Mouse (Mus musculus): ENCODE results near the gene Ccdc86. TPM values are rescaled to one million over a fixed set of nuclear protein-coding genes. Genes with fewer than 3 reads are reported as not detected.

Ccdc86 gene
- polyA plus RNA-seq, 1 experiment: 31.3 TPM

DNA sequence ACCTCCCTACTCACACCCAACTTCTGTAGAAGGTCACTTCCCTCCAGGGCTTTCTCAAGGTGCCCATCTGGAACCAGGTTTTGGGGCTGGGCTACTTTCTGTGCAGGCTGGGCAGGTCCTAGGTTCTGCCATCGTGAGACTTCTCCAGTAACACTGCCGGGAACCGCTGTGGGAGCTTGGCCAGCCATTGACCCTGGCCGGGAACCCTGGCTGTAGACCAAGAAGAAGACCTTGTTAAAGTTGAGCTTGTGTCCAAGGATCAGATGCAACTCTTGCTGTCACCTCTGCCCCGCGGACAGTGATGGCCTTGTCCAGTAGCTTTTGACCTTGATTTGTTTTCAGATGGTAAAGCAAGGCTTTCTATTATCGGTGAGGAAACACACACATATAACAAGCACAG, 19.5 kb upstream of the Ccdc86 start:
- H3ac ChIP-seq (ENCODE audit: control insufficient read depth, insufficient read length, low read depth): no peak overlapping the region
- H3K27me3 ChIP-seq (ENCODE audit: control insufficient read depth, insufficient read depth, insufficient read length): peaks cover 51% of the 10 kb centered on the region
- no peaks in the 10 kb centered on the region for H3K79me2 ChIP-seq (ENCODE audit: control insufficient read depth, insufficient read depth)
- no peak overlapping the region for H3K4me3 ChIP-seq (ENCODE audit: insufficient read depth, poor library complexity, severe bottlenecking)
- H3K79me3 ChIP-seq (ENCODE audit: low read depth): no peaks in the 10 kb centered on the region
- TF ChIP-seq FOSL1 (IDR thresholded peaks at IDR 0.05; ENCODE audit: insufficient read depth, low read length, poor library complexity, severe bottlenecking) (no peak), MYOG (IDR thresholded peaks at IDR 0.05; ENCODE audit: control insufficient read depth, extremely low read depth, insufficient read length) (no peak), USF1 (IDR thresholded peaks at IDR 0.05; ENCODE audit: low read depth) (no peak), MYOD1 (IDR thresholded peaks at IDR 0.05; ENCODE audit: control insufficient read depth, insufficient read length, low read depth) (no peak), CTCF (IDR thresholded peaks at IDR 0.05; ENCODE audit: control insufficient read depth, insufficient read depth, insufficient read length) (no peak), CEBPB (IDR thresholded peaks at IDR 0.05; ENCODE audit: low read depth) (no peak), MAX (IDR thresholded peaks at IDR 0.05) (no peak)
- H3K36me3 ChIP-seq (ENCODE audit: control insufficient read depth, insufficient read depth): no peaks in the 10 kb centered on the region

DNA sequence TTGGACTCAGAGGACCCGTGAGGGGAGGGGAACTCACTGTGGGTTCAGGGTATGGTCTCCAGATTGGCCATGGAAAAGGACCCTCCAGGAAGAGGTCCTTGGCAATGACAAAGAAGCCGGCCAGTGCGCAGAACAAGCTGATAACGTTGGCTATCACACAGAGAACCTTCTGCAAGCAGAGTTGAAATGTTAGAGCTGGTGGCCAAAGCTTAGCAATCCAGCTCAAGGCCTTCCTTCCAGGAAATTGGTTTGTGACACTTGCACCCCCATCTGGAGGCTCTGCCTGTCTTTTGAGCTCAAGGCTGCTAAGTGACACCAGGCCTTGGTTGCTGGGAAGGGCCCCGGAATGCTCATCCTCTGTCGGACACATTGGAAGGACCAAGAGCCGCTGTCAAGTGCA, 16.7 kb upstream of the Ccdc86 start:
- Histone ChIP-seq H3ac (ENCODE audit: control insufficient read depth, insufficient read length, low read depth) (no peak overlapping the region), H3K27me3 (ENCODE audit: control insufficient read depth, insufficient read depth, insufficient read length) (peaks cover 77% of the 10 kb centered on the region), H3K4me3 (ENCODE audit: insufficient read depth, poor library complexity, severe bottlenecking) (no peak overlapping the region), H3K36me3 (ENCODE audit: control insufficient read depth, insufficient read depth) (no peaks in the 10 kb centered on the region), H3K79me3 (ENCODE audit: low read depth) (no peaks in the 10 kb centered on the region), H3K79me2 (ENCODE audit: control insufficient read depth, insufficient read depth) (no peaks in the 10 kb centered on the region)
- TF ChIP-seq CEBPB (IDR thresholded peaks at IDR 0.05; ENCODE audit: low read depth): no peak
- no peak for TF ChIP-seq MYOD1 (IDR thresholded peaks at IDR 0.05; ENCODE audit: control insufficient read depth, insufficient read length, low read depth)
- no peak for TF ChIP-seq FOSL1 (IDR thresholded peaks at IDR 0.05; ENCODE audit: insufficient read depth, low read length, poor library complexity, severe bottlenecking)
- no peak for TF ChIP-seq CTCF (IDR thresholded peaks at IDR 0.05; ENCODE audit: control insufficient read depth, insufficient read depth, insufficient read length)
- no peak for TF ChIP-seq USF1 (IDR thresholded peaks at IDR 0.05; ENCODE audit: low read depth)
- TF ChIP-seq MYOG (IDR thresholded peaks at IDR 0.05; ENCODE audit: control insufficient read depth, extremely low read depth, insufficient read length): no peak
- no peak for TF ChIP-seq MAX (IDR thresholded peaks at IDR 0.05)

DNA sequence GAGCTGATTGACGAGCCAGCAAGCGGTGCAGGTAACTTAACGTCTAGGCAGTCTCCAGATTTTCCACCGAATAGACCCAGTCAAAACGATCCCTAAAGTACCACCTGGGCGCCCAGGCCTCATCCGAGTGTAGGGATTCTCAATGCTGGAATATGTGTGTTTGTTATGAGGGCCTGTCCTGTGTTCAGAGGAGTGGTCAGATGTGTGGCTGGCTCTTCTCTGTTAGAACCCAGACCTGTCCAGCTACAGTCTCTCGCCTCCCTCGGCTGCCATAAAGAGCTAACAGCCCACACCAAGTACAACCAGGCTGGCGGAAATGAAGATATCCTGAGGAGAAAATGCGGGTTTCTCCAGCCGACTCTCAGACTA, 10.9 kb upstream of the Ccdc86 start:
- H3K79me3 ChIP-seq (ENCODE audit: low read depth): no peaks in the 10 kb centered on the region
- H3K27me3 ChIP-seq (ENCODE audit: control insufficient read depth, insufficient read depth, insufficient read length): peaks cover 40% of the 10 kb centered on the region
- H3K79me2 ChIP-seq (ENCODE audit: control insufficient read depth, insufficient read depth): no peaks in the 10 kb centered on the region
- TF ChIP-seq CTCF (IDR thresholded peaks at IDR 0.05; ENCODE audit: control insufficient read depth, insufficient read depth, insufficient read length) (no peak), MAX (IDR thresholded peaks at IDR 0.05) (no peak), FOSL1 (IDR thresholded peaks at IDR 0.05; ENCODE audit: insufficient read depth, low read length, poor library complexity, severe bottlenecking) (no peak), USF1 (IDR thresholded peaks at IDR 0.05; ENCODE audit: low read depth) (no peak), MYOD1 (IDR thresholded peaks at IDR 0.05; ENCODE audit: control insufficient read depth, insufficient read length, low read depth) (no peak), CEBPB (IDR thresholded peaks at IDR 0.05; ENCODE audit: low read depth) (no peak), MYOG (IDR thresholded peaks at IDR 0.05; ENCODE audit: control insufficient read depth, extremely low read depth, insufficient read length) (no peak)
- H3ac ChIP-seq (ENCODE audit: control insufficient read depth, insufficient read length, low read depth): no peak overlapping the region
- no peak overlapping the region for H3K4me3 ChIP-seq (ENCODE audit: insufficient read depth, poor library complexity, severe bottlenecking)
- no peaks in the 10 kb centered on the region for H3K36me3 ChIP-seq (ENCODE audit: control insufficient read depth, insufficient read depth)

DNA sequence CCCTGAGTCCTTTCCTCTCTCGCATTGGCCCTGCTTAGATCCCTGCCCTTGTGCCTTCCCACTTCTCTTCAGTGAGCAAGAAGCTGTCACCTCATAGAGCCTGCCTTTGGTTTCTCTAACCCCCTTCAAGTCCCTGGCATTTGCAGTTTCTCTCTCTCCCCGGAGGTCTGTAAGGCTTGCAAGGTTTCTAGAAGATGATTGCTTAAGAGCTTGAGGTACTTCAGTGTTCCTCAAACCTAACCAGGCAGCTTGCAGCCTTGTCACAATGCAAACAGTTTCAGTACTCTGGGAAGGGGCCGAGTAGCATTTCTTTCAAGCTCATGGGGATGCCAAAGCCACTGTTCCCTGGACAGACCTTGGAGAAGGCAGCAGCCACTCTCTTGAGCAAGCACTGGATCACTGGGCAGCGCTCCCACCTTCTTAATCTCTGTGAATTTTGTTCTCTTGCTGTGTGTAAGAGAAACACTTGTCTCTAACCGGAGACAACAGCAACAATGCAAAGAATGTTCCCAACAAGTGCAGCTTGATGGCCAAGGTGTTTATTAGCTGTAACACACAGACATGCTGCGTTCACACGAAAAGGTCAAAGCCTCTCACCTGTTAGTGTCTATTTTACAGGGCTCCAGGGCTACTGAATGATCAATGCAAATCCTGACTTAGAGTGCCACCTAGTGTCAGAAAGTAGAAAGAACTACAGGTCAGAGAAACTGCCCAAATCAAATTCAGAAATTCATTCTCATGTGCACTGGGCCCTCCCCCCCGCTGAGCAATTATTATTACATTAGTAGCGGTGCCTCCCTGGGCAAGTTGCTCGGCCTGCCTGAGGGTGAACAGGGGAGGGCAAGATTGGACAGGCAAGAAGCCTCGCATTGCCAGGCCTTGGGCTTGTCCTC, 10.3 kb upstream of the Ccdc86 start:
- no peak for TF ChIP-seq CTCF (IDR thresholded peaks at IDR 0.05; ENCODE audit: control insufficient read depth, insufficient read depth, insufficient read length)
- no peak for TF ChIP-seq CEBPB (IDR thresholded peaks at IDR 0.05; ENCODE audit: low read depth)
- no peak for TF ChIP-seq USF1 (IDR thresholded peaks at IDR 0.05; ENCODE audit: low read depth)
- no peak for TF ChIP-seq MYOG (IDR thresholded peaks at IDR 0.05; ENCODE audit: control insufficient read depth, extremely low read depth, insufficient read length)
- TF ChIP-seq FOSL1 (IDR thresholded peaks at IDR 0.05; ENCODE audit: insufficient read depth, low read length, poor library complexity, severe bottlenecking): no peak
- peak; percentile 76 for TF ChIP-seq MYOD1 (IDR thresholded peaks at IDR 0.05; ENCODE audit: control insufficient read depth, insufficient read length, low read depth)
- TF ChIP-seq MAX (IDR thresholded peaks at IDR 0.05): no peak
- Histone ChIP-seq H3K4me3 (ENCODE audit: insufficient read depth, poor library complexity, severe bottlenecking) (no peak overlapping the region), H3K27me3 (ENCODE audit: control insufficient read depth, insufficient read depth, insufficient read length) (peaks cover 33% of the 10 kb centered on the region), H3K36me3 (ENCODE audit: control insufficient read depth, insufficient read depth) (no peaks in the 10 kb centered on the region), H3K79me3 (ENCODE audit: low read depth) (no peaks in the 10 kb centered on the region), H3ac (ENCODE audit: control insufficient read depth, insufficient read length, low read depth) (no peak overlapping the region), H3K79me2 (ENCODE audit: control insufficient read depth, insufficient read depth) (no peaks in the 10 kb centered on the region)

DNA sequence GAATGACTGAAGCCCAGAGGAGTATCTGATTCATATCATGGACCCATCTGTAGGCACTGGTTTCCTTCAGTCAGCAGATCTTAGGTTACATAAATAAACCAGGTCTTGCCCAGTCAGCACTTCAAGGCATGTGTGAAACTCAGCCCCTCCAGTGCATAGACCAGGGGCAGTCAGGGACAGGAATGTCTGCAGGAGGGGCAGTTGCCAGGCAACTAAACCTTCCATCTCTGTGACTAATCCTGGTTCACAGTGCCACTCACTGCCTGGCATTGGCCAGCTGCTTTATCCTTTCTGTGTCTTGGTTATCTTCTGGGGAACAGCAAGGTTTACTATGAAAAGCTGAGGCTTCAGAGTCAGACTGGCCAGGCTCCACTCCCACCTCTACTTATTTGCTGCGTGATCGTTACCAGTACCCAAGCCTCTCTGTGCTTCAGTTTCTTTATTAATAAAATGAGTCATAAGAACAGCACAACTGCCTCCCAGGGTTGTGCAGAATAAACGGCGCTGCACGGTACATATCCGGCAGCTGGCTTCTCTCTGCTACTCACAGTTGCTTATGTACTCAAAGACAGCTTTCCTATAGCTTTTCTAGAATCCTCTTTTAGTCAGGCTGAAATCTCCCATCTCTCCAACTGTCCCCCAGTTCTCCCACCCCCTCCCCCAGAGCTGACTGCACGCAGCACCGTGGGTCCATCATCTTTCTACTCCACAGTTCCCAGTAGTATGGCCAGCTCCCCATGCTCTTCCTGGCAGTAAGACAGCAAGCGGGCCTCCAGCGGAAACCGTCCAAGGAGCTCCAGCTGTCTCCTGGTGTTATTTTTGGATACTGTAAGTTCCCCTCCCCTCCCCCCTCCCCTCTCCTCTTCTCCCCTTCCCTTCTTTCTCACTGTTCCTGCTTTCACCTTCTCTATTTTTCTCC, 3.2 kb upstream of the Ccdc86 start:
- no peaks in the 10 kb centered on the region for H3K27me3 ChIP-seq (ENCODE audit: control insufficient read depth, insufficient read depth, insufficient read length)
- no peak overlapping the region for H3K4me3 ChIP-seq (ENCODE audit: insufficient read depth, poor library complexity, severe bottlenecking)
- peaks cover 17% of the 10 kb centered on the region for H3K79me3 ChIP-seq (ENCODE audit: low read depth)
- H3ac ChIP-seq (ENCODE audit: control insufficient read depth, insufficient read length, low read depth): no peak overlapping the region
- peaks cover 19% of the 10 kb centered on the region for H3K79me2 ChIP-seq (ENCODE audit: control insufficient read depth, insufficient read depth)
- TF ChIP-seq MYOD1 (IDR thresholded peaks at IDR 0.05; ENCODE audit: control insufficient read depth, insufficient read length, low read depth) (peak; percentile 5), CEBPB (IDR thresholded peaks at IDR 0.05; ENCODE audit: low read depth) (no peak), CTCF (IDR thresholded peaks at IDR 0.05; ENCODE audit: control insufficient read depth, insufficient read depth, insufficient read length) (no peak), MAX (IDR thresholded peaks at IDR 0.05) (no peak)
- no peaks in the 10 kb centered on the region for H3K36me3 ChIP-seq (ENCODE audit: control insufficient read depth, insufficient read depth)

Measured in C2C12 (cell line).